Mouse (Mus musculus): Measurements from ENCODE around the gene Gc. TPM values are rescaled to one million over a fixed set of nuclear protein-coding genes. Genes with fewer than 3 reads are reported as not detected.

Gene Gc
- total RNA-seq, 4 experiments from 2014 or later: not detected

Other genes with a start within 250 kb of the Gc start
- under 1 TPM in 1 of 4 experiments, not detected in 3; 0.19 TPM for gene Npffr2, start 69.5 kb upstream of the Gc start, total RNA-seq (2022)